Comparison of ENCODE assay signal across 8 mouse cellular contexts in the genomic region with DNA sequence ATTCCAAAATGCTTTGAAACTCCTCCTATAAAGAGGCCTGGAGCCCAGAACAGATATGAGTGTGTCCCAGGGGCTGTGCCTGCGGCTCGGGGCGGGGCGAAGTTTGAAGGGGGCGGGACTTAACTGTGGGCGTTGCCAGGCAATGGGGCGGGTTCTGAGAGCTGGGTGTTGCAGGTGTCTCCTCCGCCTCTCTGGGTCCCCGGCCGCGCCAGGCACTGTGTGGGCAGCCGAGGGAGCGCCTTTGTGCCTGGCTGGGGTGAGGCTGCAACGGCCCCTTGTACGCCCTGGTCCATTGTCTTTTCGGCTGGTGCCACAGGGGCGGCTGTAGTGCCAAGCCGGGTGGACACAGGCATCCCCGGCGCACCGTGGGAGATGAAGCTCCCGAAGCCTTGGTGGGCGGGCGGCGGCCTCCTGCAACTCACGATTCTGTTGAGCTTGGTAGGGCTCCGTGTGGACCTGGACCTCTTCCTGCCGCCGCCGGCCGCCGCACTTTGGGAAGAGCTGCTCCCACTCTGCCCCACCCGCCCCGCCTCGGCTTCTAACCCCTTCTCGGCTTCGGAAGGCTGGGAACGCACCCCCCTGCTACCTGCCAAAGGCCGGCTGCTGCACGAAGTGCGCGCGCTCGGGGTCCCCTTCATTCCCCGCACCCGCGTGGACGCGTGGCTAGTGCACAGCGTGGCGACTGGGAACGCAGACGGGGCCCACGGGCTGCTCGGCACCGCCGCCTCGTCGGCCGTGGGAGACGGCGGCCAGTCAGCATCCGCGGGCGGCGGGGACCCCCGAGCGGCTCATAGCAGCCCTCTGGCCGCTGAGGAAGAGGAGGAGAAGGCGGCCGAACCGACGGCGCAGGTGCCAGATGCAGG. TPM values are rescaled to one million over a fixed set of nuclear protein-coding genes. Genes with fewer than 3 reads are reported as not detected.
DNase-seq lines count a peak whose midpoint lies in the region; ATAC-seq and TF ChIP-seq lines count a peak whose summit lies in the region.

Gene Nfe2l3, plus strand, starts transcription at position 136 of the 863 bp plus-strand sequence.

- TF ChIP-seq POLR2A in ES-Bruce4 (IDR thresholded peaks at IDR 0.05; ENCODE audit: insufficient read depth, low read length): no peak

- no peak for TF ChIP-seq CTCF in ES-Bruce4 (IDR thresholded peaks at IDR 0.05; ENCODE audit: low read depth, low read length)

- DNase-seq in adrenal gland, postnatal 36 days: peak; percentile 65 to 71
- peak; percentile 79 for DNase-seq in forebrain, embryonic 10.5 days (ENCODE audit: extremely low spot score, low spot score)
- peak; percentile 56 for DNase-seq in left cerebral cortex, postnatal 4 days
- DNase-seq in mesoderm, embryonic 11.5 days (ENCODE audit: low read depth, low spot score): peak; percentile 55
- peak; percentile 42 to 52 for DNase-seq in spleen, adult 18-20 months
- no peak for DNase-seq in adipocyte (ENCODE audit: low spot score)

- peaks cover 5% of the 10 kb centered on the region; the same call in 1 of the 2 replicates for H3K27me3 ChIP-seq in ES-Bruce4 (ENCODE audit: control insufficient read depth, insufficient read depth, low read length, poor library complexity, severe bottlenecking)
- H3K27me3 ChIP-seq in forebrain, embryonic 10.5 days (ENCODE audit: poor library complexity, severe bottlenecking): peaks cover 59% of the 10 kb centered on the region
- peaks cover 6% of the 10 kb centered on the region for H3K27me3 ChIP-seq in hindbrain, embryonic 15.5 days

- no peaks in the 10 kb centered on the region for H3K9me3 ChIP-seq in ES-Bruce4 (replicated peaks; ENCODE audit: control insufficient read depth, insufficient read depth, low read length, poor library complexity, severe bottlenecking)
- H3K9me3 ChIP-seq in forebrain, embryonic 10.5 days: no peaks in the 10 kb centered on the region
- no peaks in the 10 kb centered on the region for H3K9me3 ChIP-seq in hindbrain, embryonic 15.5 days

- peak within 1 kb of the TSS; percentile 85 for H3K9ac ChIP-seq in ES-Bruce4 (ENCODE audit: low read depth, poor library complexity, severe bottlenecking)
- peak within 1 kb of the TSS; percentile 46 for H3K9ac ChIP-seq in hindbrain, embryonic 15.5 days

- no peak for TF ChIP-seq EP300 in ES-Bruce4 (IDR thresholded peaks at IDR 0.05; ENCODE audit: insufficient read depth, low read depth, low read length)

- peaks cover 7% of the 10 kb centered on the region for H3K4me1 ChIP-seq in ES-Bruce4 (ENCODE audit: control insufficient read depth, insufficient read depth, low read length)
- H3K4me1 ChIP-seq in forebrain, embryonic 10.5 days: peaks cover 21% of the 10 kb centered on the region
- H3K4me1 ChIP-seq in hindbrain, embryonic 15.5 days (replicated peaks): peaks cover 17% of the 10 kb centered on the region; the same call in 1 of the 2 replicates

- peak; percentile 75 for ATAC-seq in hindbrain, embryonic 15.5 days (ENCODE audit: low FRiP score, low read depth)

- H3K36me3 ChIP-seq in ES-Bruce4 (ENCODE audit: control insufficient read depth, insufficient read depth, low read length, poor library complexity, severe bottlenecking): no peaks in the 10 kb centered on the region
- H3K36me3 ChIP-seq in forebrain, embryonic 10.5 days (replicated peaks): no peaks in the 10 kb centered on the region
- no peaks in the 10 kb centered on the region for H3K36me3 ChIP-seq in hindbrain, embryonic 15.5 days

- H3K4me2 ChIP-seq in hindbrain, embryonic 15.5 days: peak within 1 kb of the TSS; percentile 82

- intact Hi-C loops in left cerebral cortex, postnatal 4 days (cut with DNase I): no loop called here

- H3K27ac ChIP-seq in ES-Bruce4 (ENCODE audit: insufficient read depth, low read length): no peak within 1 kb of the TSS
- peak within 1 kb of the TSS; percentile 72 for H3K27ac ChIP-seq in forebrain, embryonic 10.5 days
- no peak within 1 kb of the TSS for H3K27ac ChIP-seq in hindbrain, embryonic 15.5 days (replicated peaks)

- under 1% methylated on average over 74 of the region's 74 CpGs for whole genome bisulfite sequencing in forebrain, embryonic 10.5 days
- WGBS in hindbrain, embryonic 15.5 days: under 1% methylated on average over 74 of the region's 74 CpGs

- H3K4me3 ChIP-seq in ES-Bruce4 (ENCODE audit: low read depth, low read length): peak within 1 kb of the TSS; percentile 81
- H3K4me3 ChIP-seq in forebrain, embryonic 10.5 days: peak within 1 kb of the TSS; percentile 66
- H3K4me3 ChIP-seq in hindbrain, embryonic 15.5 days: peak within 1 kb of the TSS; percentile 50

RNA-seq across cellular contexts. Expression of gene Nfe2l3, which starts in this region (rescaled TPM):
- polyA plus RNA-seq in ES-Bruce4 (2011; ENCODE audit: insufficient read depth, insufficient read length, low read depth, missing spikeins): 5.4 and 6.0 TPM in 2 replicates
- total RNA-seq in adrenal gland, postnatal 36 days (2021): under 1 TPM; 0.20 to 0.26 TPM
- polyA plus RNA-seq in forebrain, embryonic 10.5 days (2016; fragmentation: Nextera tagmentation; extraction: Ambion mirVana): 0.48 and 0.89 TPM in 2 replicates
- polyA plus RNA-seq in hindbrain, embryonic 15.5 days (2015; fragmentation: Nextera tagmentation; extraction: Ambion mirVana): 7.4 and 7.5 TPM in 2 replicates
- total RNA-seq in left cerebral cortex, postnatal 4 days (2021): 10 to 100 TPM; 18.3 to 19.2 TPM

Comparison
In these comparisons a context has a peak if more than half of its experiments do, and no peak if none do; other contexts are left out.
1. RNA of gene Nfe2l3 (total RNA-seq): 18.3 to 19.2 TPM in left cerebral cortex, postnatal 4 days; 0.20 to 0.26 TPM in adrenal gland, postnatal 36 days; every median in the first group is over 10 times any median in the second.
2. Peak in DNase-seq in adrenal gland, postnatal 36 days; RNA of the gene not detected or under 1 TPM.
3. Peak in DNase-seq, H3K4me3 ChIP-seq and H3K27ac ChIP-seq in forebrain, embryonic 10.5 days; RNA of the gene not detected or under 1 TPM.
4. Peak in every context shown above with its lines, with median percentiles within 50 percentile points of each other: H3K4me3 ChIP-seq.